Mouse (Mus musculus) spleen, postnatal 10 days (tissue): Measurements from ENCODE around the gene Akr1c12.
"Not testable (repeated sequence)": the region's sequence is repeated elsewhere in the genome, so short reads cannot be mapped to it uniquely, and the experiment has no call there.

Experiments used
- DNase-seq, 2 experiments: peaks; one replicate each; pipeline ENCODE4 v3.0.0; 2021 to 2022; ENCODE audit warnings: low spot score in 2 of 2

Akr1c12 gene

GRCm38 (mm10) chr13:4279284-4279683 lies at the start of gene Akr1c12:
Gene Akr1c12 (minus strand): TSS chr13:4279433.
- DNase-seq = no peak

- no peak for DNase-seq
Measured at GRCm38 (mm10) chr13:4318773-4319172, 39.5 kb upstream of the Akr1c12 start.

- no peak for DNase-seq
Measured at GRCm38 (mm10) chr13:4313907-4314306, 34.7 kb upstream of the Akr1c12 start.

GRCm38 (mm10) chr13:4304861-4305565 lies 25.8 kb upstream of the Akr1c12 start:
- no peak for DNase-seq

GRCm38 (mm10) chr13:4296991-4297390 lies 17.8 kb upstream of the Akr1c12 start:
- DNase-seq = no peak

- no peak for DNase-seq
Measured at GRCm38 (mm10) chr13:4281471-4282412, 2.5 kb upstream of the Akr1c12 start.

GRCm38 (mm10) chr13:4277526-4277925 lies 1.7 kb downstream of the Akr1c12 start:
- no peak for DNase-seq

- DNase-seq = no peak
Measured at GRCm38 (mm10) chr13:4270860-4271259, 8.4 kb downstream of the Akr1c12 start.

GRCm38 (mm10) chr13:4265455-4265854 lies 13.8 kb downstream of the Akr1c12 start:
- DNase-seq = not testable (repeated sequence)

GRCm38 (mm10) chr13:4265047-4265446 lies 14.2 kb downstream of the Akr1c12 start:
- DNase-seq = no peak

GRCm38 (mm10) chr13:4264612-4265011 lies 14.6 kb downstream of the Akr1c12 start:
- no peak for DNase-seq

- DNase-seq = no peak
Measured at GRCm38 (mm10) chr13:4257349-4257748, 21.9 kb downstream of the Akr1c12 start.

- not testable (repeated sequence) for DNase-seq
Measured at GRCm38 (mm10) chr13:4256894-4257293, 22.3 kb downstream of the Akr1c12 start.

GRCm38 (mm10) chr13:4249347-4249746 lies 29.9 kb downstream of the Akr1c12 start:
- no peak for DNase-seq

GRCm38 (mm10) chr13:4244861-4245559 lies 34.2 kb downstream of the Akr1c12 start:
- DNase-seq = no peak

GRCm38 (mm10) chr13:4233536-4234172 lies 45.6 kb downstream of the Akr1c12 start:
- no peak for DNase-seq

- DNase-seq = no peak
Measured at GRCm38 (mm10) chr13:4233135-4233534, 46.1 kb downstream of the Akr1c12 start.

- DNase-seq = no peak
Measured at GRCm38 (mm10) chr13:4230841-4231623, 48.2 kb downstream of the Akr1c12 start.

- no peak for DNase-seq
Measured at GRCm38 (mm10) chr13:4228441-4228840, 50.8 kb downstream of the Akr1c12 start, which contains the start of gene Akr1c19. Gene Akr1c19 (plus strand): TSS chr13:4228700.
